In genomic region chr17:80267065-80267464, GRCm38 (mm10) we compare ENCODE assay signal across 17 mouse cellular contexts. TPM values are rescaled to one million over a fixed set of nuclear protein-coding genes. Genes with fewer than 3 reads are reported as not detected.
"Had no signal": no experiment of that assay in that cellular context is flagged by ENCODE, and none has a peak within 500 bp of the region (broad histone marks: within the 10 kb centered on the region; RNA-seq: fewer than 3 reads in every experiment).

No protein-coding gene starts in this region.

- H3K4me3 ChIP-seq: limb, embryonic 13.5 days; megakaryocyte, embryonic 14.5 days; midbrain, embryonic 13.5 days; myocyte; neural tube, embryonic 12.5 days had no signal

- H3K9ac ChIP-seq: limb, embryonic 13.5 days; lung, embryonic 14.5 days; midbrain, embryonic 13.5 days; neural tube, embryonic 12.5 days had no signal

- H3K27me3 ChIP-seq: limb, embryonic 13.5 days; megakaryocyte, embryonic 14.5 days; midbrain, embryonic 13.5 days; neural tube, embryonic 12.5 days had no signal

- DNase-seq: kidney, adult 8-10 months; kidney, postnatal 25 days; layer of hippocampus, adult 9-11 months; layer of hippocampus, postnatal 36 days; lung, embryonic 14.5 days; lung, postnatal 10 days; thymus, postnatal 14 days had no signal

- ATAC-seq: midbrain, embryonic 13.5 days had no signal

- H3K9me3 ChIP-seq: limb, embryonic 13.5 days; megakaryocyte, embryonic 14.5 days; midbrain, embryonic 13.5 days; neural tube, embryonic 12.5 days had no signal

- H3K4me1 ChIP-seq: limb, embryonic 13.5 days; megakaryocyte, embryonic 14.5 days; midbrain, embryonic 13.5 days; neural tube, embryonic 12.5 days had no signal

- H3K27ac ChIP-seq: limb, embryonic 13.5 days; macrophage; midbrain, embryonic 13.5 days; neural tube, embryonic 12.5 days; stomach, postnatal 0 days had no signal

- H3K4me2 ChIP-seq: limb, embryonic 13.5 days; lung, embryonic 14.5 days; midbrain, embryonic 13.5 days; neural tube, embryonic 12.5 days had no signal

RNA-seq across cellular contexts. Expression of gene Arhgef33, which starts 40.1 kb away (rescaled TPM):
- polyA plus RNA-seq: liver, adult 2 months had no signal

RNA-seq across cellular contexts. Expression of gene Ttc39d, which starts 59.8 kb away (rescaled TPM):
- polyA plus RNA-seq: kidney, embryonic 16.5 days; liver, adult 2 months; liver, embryonic 16.5 days; lung, embryonic 14.5 days; macrophage; neural tube, embryonic 12.5 days had no signal
